Mouse (Mus musculus) heart, adult 2 months (tissue): Measurements from ENCODE around the gene Mknk1.

Source experiments
- CTCF ChIP-seq: fragments of 200-600 bp; IDR thresholded peaks from 2 replicates; pipeline ENCODE4 v1.8.1; 2022; ENCODE audit warnings: antibody characterized with exemption, mild to moderate bottlenecking, moderate library complexity
- POLR2A ChIP-seq: fragments of 200-500 bp; IDR thresholded peaks from 2 replicates; pipeline ENCODE4 v1.6.1; 2011; ENCODE audit warnings: mild to moderate bottlenecking, low read depth, low read length, control low read depth; ENCODE audit not compliant: insufficient read depth

GRCm38 (mm10) chr4:115828572-115828902 lies 10.5 kb upstream of the Mknk1 start:
- TF ChIP-seq CTCF (no peak), POLR2A (no peak)
